Mouse (Mus musculus) CD4-positive, CD25-positive, alpha-beta regulatory T cell, adult 2 months (primary cell): ENCODE measurements at regions not wholly inside any gene's neighbourhood (a gene's known extent, or its start where the extent isn't known, plus 50 kb on each side); places are given as distances from the start of the nearest gene placed in this dataset.

ENCODE experiments used
- DNase-seq: peaks from one replicate; pipeline ENCODE4 v3.0.0-alpha.2; 2012; ENCODE audit warnings: low read depth, low spot score

DNA sequence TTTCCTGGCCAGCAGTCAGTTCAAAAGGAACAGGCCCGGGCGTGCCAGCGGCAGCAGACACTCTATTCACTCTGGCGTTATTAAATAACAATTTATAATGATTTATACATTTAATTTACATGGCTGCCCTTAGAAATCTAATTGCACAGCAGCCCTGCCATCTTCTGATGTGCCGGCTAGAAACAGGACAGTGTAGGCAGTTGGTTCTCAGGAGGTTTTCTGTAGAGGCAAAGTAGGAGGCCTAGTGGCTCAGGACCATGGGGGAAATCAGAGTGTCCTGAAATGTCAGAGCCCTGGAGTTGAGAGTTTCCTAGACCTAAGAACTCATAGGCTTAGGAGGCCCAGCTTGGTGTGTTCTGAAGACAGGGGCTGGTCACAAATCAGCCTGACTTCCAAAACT lies 225.2 kb upstream of the Foxq1 start:
- no peak for DNase-seq

DNA sequence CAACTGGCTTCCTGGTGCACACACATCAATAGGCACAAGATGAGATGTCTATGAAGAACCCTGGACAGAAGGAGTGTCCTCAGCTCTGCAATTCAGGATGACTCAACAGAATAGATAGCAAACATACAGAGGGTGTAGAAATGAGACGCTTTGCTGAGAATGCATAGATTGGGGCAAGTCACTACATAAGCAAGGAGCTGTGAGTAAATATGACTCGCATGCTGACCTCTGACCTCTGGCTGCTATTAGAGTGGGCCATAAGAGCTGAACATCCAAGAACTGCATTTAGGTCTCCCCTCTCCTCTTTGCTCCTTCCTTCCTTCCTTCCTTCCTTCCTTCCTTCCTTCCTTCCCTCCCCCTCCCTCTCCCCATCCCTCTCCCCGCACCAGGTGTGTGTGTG lies 221.0 kb upstream of the Foxq1 start:
- no peak for DNase-seq

DNA sequence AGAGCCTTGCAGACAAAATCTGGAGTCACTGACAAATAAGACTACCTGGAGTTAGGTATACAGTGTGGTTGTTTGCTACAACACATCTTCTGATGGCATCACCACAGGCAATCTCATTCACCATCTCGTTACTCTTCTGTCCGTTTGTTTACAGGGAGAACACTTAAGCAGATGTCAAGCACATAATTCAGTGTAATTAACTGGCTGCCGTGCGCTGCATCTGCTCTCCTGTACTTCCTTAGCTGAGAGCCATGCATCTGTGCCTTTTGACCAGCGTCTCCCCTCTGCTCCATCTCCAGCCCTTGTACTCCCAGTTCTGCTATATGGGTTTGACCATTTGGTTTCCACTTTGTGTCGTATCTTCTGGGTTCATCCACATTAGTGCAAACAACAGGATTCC lies 218.3 kb upstream of the Foxq1 start:
- no peak for DNase-seq

DNA sequence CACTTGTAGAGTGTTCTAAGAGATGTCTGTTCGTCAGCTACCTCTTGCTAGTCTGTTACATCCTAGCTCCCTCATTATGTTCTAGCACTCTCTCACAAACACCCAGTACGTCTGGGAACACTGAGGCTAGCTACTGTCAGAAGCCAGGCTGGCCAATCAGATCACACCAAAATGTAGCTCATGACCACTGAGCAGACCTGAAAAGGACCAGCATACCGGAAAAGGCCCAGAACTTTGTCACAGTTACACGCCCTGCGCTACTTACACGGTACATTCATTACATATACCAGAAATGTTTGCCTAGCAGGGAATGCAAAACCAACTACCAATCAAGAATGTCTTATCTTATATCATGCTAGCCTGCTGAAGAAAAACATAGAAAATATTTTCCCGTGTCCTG lies 216.5 kb upstream of the Foxq1 start:
- no peak for DNase-seq

DNA sequence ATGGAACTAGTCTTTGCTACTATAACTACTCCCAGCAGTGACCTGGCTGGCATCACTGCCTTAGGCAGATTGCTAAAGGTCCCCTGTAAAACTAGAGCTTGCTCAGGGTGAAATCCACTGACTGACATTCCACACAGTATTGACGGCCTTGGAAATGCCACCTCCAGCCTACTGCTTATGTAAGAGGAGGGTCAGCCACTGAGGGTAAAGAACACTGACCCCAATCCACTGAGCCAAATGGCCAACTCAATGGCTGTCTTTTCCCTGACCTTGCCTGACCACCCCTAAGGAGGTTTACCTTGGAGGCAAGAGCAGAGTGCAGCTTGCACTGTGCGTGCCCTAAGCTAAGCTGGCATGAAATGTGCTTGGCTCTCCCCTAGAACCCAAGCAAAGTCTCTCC lies 216.0 kb upstream of the Foxq1 start:
- DNase-seq, result no peak

DNA sequence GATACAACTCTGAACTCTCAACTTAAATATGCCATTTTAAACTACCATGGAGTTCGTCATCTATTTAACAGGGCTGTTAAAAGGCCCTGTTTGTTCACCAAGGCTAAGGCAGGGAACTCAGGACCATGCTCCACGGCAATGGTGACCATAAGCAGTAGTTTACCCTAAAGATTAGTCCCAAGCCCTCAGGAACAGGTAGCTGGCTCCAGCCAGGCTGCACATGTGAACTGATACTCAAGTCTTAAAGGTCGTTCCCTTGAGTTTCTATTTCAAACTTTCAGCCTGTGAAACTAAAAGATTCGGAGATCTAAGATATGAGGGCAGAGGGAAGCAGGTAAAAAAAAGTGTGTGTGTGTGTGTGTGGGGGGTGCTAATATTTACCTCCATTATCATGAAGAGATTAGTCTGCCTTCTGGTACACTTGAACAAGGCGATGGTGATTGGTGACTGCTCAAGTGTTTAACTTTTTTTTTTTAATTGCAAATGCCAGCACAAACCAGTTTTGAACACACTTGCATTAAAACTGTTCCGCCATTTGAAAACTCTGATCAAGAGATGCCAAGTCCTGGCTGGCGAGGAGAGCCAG lies 215.5 kb upstream of the Foxq1 start:
- no peak for DNase-seq

DNA sequence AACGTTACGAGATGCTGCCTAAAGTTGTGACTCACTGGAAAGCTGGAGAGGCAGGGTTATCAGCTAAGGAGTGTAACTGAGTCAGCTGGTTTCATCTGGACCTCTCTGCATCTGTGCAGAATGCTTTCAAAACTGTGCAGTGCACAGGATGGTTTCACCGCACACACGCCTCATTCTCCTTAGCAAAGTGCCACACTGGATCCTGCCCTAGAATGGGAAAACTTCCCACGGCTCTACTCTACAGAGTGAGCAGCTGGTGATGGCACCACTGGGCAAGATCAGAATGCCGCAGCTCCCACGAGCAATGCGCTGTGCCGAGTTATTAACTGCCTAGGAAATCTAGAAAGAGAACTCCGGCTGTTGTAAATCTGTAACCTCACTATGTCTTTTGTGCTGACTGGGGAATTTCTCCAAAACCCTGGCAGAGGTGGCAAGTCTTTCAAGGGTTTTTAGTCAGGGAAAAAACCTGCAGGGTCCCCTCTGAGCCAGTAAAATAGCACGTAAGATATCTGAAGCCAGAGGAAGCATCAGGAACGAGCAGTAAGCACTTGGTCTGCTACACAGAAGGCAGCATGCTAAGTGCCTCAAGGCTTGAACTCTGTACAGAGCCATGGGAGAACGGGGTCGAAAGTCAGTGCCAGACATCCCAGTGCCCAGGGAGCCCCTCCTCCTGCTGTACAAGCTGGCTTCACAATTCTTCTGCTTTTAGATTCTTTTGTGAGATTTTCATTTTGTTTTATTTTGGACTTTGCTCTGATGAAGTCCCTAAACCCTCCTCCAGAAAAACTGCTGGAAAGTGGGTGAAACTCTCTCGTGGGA lies 214.4 kb upstream of the Foxq1 start:
- no peak for DNase-seq

DNA sequence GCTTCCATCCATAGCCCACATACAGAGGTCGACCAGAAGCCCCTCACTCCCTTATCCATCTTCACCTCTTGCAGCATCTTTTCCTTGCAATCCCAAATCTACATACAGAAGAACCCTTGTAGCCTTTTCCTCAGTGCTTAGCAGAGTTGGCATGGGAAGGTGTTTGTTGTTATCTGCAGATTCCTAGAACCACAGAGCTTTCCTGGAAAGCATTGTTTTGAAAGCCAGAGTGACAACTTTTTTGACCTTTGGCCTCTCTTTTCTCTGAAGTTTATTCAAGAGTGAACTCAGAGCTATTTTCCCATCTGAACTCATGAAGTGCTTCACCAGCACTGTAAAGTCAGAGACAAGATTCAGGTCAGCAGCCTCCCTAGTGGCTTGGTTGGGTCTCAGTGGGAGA lies 209.7 kb upstream of the Foxq1 start:
- no peak for DNase-seq

DNA sequence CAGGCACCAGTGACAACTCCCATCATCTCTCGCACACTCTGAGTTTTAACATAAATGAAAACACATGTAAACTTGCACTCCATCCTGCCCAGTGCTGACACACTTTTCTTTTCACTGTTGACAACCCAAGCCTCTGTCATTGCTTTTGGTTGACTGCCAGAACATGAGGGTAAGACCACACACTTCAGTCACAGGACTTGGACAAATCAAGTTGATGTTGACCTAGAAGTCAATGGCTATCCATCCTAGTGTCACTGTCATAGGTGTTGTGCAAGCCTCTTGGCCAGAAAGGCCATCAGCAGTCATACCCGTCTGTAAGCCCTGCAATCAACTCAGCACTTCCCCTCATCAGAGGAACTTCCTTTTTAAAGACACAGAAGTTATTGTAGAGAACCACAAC lies 208.9 kb upstream of the Foxq1 start:
- no peak for DNase-seq

DNA sequence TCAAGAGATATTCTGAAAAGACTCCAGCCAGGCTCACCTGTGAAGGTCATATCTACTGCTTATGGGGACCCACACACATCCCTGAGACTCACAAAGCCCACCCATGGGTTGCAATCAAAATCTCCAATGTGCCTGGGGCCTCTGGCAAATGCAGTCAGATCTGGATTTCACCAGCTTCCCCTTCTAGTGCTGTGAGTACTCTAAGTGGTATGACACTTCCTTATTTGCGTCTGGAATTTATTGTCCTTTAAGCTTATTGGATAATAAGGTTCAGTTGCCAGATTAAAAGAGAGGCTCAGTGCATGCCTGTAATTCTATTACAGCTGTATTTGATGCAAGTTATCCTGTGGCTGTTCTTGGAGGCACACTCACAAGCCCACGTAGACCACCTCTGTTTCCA lies 206.3 kb upstream of the Foxq1 start:
- DNase-seq, result no peak

DNA sequence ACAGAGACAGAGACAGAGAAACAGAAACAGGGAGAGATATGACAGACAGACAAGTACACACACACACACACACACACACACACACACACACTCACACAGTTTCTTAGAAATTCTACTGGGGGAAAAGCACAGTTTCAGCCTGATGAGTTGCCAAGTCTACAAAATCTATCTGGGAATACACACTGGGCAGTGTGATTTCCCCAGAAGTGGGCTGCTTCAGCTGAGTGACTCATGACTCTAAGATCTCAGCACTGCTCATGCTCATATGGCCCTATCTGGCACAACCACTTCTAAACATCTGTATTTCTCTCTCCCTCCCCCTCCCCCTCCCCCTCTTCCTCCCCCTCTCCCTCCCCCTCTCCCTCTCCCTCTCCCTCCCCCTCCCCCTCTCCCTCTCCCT lies 204.5 kb upstream of the Foxq1 start:
- no peak for DNase-seq

DNA sequence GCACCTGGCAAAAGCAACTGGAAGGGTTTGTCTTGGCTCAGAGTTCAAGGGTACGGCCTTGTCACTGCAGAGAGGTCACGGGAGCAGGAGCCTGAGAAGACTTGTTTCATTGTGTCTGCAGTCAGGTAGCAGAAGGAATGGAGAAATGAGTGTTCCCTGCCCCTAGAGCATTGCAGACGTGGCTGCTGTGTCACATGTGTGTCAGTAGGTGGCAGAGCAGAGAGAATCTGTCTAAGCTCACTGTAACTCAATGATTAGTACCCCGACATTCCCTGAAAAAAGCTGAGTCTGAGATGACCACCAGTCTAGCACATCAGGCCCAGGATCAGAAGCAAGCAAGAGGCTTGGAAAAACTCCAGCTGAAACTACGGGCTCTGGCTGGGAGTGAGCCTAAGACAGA lies 203.1 kb upstream of the Foxq1 start:
- no peak for DNase-seq

DNA sequence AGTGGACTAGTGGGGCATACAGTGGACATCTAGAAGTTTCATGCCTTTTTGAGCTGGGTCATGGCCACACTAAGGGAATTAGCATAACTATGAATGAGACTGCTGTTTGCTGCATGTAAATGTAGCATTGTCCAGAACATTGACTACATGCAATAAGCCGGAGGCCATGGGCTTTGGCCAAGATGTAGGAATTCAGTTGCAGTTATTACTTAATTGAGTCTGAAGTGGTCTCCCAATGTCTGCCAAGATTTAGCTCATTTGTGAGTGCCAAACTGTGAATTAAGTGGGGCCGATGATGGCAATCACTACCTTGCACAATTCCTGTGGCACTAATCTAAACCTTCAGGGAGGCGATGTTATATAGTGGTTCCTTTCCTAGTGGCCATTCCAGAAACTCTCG lies 196.6 kb upstream of the Foxq1 start:
- no peak for DNase-seq

DNA sequence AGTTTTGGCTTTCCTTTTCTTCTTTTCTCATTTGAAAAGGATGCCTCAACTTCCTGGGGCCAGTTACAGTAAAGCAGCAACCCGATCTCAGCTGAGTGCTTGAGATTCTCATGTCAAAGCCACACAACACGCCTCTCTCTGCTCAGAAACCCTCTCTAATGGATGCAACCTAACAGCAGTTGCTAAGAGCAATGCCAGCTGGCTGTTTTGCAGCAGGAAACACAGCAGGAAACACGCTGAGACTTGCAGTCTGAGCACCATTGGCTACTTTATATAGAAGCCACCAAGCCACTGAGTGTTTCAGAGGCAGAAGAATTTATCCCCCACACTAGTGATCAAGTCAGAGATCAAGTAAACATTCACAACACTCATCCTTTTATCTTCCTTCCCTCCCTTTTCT lies 193.5 kb upstream of the Foxq1 start:
- no peak for DNase-seq

DNA sequence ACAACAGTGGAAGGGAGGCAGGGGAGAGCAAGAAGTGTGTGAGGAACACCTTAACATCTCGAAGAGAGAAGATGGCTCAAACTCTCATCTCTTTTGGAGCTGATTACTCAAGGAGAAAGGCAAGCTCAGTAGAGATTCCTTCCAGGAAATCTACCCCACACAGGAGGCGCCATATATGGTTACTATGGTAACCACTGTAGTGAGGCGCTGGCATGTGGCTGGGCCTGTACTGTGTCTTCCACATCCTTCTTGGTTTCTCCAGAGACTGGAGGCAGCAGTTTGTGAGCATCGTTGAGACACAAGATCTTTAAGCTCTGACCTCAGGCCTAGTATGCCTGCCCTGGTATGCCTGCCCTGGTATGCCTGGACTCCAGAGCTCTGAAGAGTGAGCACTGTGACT lies 191.6 kb upstream of the Foxq1 start:
- DNase-seq, result no peak

DNA sequence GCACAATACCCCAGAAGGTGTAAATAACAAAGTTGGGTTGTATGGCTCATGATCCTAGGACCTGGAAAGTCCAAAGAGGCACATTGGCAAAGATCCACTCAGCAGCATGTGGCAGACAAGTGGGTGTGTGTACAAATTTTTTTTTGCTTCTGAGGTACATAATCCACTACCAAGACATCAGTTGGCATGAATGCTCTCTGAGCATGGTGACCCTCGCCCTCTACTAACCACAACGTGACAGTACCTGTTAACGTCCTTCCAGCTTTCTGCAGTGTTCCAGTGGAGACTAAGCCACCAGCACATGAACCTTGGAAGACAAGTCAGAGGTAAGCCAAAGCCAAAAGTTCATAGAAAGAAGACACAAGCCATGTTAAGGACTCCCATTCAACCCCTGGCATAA lies 188.7 kb upstream of the Foxq1 start:
- no peak for DNase-seq

DNA sequence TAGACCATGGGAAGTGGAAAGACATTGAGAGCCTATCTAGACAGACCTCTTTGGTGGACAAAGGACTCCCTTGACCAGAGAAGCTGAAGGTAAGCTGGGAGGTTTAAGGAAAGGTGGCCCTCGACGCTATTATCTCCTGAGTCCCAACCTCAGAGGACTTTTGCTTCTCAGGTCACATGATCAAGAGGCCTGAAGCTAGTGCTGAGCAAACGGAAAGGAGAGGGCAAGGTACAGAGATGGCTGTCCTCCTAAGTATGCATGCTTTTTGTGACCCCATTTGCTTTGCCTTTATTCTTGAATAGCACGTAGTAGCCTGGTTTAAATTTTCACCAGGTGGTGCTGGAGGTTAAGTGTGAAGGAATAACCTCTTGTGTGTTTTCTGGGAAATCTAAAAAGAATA lies 186.8 kb upstream of the Foxq1 start:
- DNase-seq, result no peak

DNA sequence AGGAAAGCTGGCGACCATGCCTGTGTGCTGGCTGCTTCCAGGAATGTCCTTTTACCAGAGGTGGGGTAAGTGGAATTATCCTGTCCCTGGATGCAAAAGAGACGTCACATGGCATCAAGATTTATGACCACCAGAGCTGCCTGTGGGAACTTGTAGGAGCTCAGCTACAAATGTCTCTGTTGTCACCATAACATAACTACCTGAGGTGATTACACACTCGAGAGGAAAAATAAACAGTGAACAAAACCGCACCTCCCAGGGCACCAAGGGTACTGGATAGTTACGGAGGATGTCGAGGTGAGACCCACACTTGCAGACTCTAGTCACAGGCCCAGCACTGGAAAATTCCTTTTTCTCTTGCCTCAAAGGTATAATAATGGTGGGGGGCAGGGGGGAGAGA lies 185.1 kb upstream of the Foxq1 start:
- DNase-seq, result no peak

DNA sequence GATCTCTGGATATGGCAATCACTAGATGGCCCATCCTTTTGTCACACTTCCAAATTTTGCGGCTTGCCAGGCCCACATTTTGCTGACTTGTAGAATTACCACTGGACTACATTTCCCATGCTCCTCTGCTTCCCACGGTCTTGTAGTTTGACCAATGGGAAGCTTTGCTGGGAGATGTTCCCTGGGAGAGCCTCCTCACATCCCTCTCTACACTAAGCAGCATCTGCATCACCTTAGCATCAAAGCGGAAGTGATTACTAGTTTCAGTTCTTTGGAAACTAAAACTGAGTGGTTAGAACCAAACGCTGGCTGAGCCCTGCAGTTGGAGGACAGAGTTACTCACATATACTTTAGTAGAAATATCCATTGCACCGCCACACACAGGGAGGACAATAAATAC lies 181.9 kb upstream of the Foxq1 start:
- DNase-seq, result no peak

DNA sequence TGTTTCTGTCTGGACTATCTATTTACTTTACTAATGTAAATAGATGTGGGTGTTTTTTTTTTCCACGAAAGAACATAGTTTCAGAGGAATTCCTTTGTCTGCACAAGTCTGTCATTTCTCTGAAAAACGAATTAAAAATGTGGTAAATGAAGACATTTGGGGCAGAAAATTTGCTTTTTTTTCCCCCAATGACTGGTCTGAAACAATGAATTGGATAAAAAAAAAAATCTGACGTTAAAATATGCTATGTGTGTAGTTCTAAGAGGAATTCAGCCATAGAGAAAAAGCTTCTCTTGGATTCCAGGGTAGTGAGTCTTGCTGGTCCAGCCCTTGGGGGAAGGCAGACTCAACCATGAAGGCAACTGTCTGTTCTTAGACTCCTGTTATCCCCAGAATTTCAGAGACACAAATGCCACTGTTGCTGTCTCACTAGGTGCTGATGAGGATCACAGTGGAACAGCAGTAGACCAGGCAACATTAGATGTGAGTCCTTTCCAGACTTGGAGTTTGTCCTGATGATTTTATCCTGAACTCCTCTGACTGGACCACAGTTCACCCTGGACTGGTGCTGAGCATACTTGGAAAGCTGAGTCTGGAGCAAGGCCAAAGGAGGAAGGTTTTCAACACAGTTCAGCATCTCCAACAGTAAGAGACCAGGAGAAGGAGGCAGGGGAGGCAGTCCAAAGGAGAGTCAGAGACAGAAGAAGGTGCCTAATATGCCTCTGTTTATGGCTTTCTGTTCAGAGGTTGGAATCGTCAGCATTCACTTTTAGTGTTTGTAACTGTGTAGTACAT lies 162.3 kb upstream of the Foxq1 start:
- no peak for DNase-seq

DNA sequence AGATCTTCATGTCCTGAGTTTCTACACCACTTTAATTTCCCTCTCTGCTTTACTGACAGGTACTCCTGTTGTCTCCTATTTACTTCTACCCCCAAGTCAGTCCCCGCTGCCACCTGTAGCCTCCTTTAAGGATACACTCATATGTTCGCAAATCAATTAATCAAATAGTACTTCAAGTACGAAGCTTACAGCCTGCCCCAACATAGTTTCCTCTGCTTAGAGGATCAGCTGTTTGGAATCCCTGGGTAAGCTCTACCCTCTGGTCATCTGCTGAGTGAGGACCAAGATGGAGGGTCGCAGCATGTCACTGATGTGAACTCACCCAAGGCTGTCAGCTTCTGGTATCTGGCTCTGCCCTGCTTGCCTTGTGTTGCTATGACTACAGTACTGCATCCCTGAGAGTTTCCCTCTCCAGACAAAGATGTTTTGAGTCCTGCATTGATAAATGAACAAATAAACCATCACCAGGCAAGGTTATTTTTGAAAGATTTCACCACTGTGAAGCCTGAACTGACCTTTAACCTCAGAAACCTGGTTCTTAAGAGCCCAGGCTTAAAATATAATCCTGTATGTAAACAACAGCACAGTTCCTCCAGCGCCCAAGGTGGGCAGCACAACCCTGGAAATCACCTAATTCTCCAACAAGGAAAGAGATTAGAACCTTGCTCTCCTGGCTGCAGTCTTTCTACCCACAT lies 159.6 kb upstream of the Foxq1 start:
- no peak for DNase-seq

DNA sequence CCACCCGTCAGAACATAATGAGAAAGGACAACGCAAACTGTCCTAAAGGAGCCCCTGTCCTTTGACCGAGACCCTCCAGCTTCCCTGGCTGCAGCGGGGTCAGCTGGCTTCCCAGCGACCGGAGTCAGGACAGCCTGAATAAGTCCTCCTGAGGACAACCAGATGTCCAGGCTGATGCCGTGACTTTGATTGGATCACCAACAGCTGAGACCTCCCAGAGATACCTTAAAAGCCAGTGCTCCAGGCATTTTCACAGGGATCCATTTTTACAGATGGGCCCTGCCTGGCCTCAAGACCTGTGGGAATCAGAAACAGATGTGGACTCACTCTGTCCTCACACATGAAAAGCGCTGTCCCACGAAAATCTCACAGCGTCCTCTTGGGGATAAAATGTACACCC lies 158.7 kb upstream of the Foxq1 start:
- no peak for DNase-seq
